15 mouse cellular contexts compared by ENCODE assay signal in the genomic region with DNA sequence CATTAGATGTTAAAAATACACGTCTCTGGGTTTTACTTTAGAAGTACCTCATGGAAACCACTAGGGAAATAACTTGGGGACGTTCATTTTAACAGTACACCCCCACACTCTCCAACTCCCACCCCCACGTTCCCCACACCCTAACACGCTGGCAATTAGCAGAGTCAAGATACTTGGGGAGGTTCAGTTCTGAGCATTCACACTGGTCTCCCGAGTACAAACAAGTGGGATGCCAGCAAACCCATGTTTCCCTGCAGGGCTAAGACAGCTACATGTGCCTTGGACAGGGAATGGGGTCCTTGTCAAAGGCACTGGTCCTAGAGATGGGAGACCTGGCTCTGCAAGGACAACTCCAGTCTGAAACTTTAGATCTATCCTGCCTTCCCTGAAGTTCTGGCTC. TPM values are rescaled to one million over a fixed set of nuclear protein-coding genes. Genes with fewer than 3 reads are reported as not detected.
DNase-seq lines count a peak whose midpoint lies in the region; ATAC-seq lines count a peak whose summit lies in the region.
"Had no signal": no experiment of that assay in that cellular context is flagged by ENCODE, and none has a peak within 500 bp of the region (broad histone marks: within the 10 kb centered on the region; RNA-seq: fewer than 3 reads in every experiment).

No protein-coding gene starts in this region.

- no peaks in the 10 kb centered on the region for H3K9me3 ChIP-seq in forebrain, embryonic 13.5 days (replicated peaks)
- H3K9me3 ChIP-seq in forebrain, embryonic 14.5 days (replicated peaks; ENCODE audit: control insufficient read depth, low read length) = no peaks in the 10 kb centered on the region
- H3K9me3 ChIP-seq in hindbrain, embryonic 15.5 days = no peaks in the 10 kb centered on the region
- no peaks in the 10 kb centered on the region for H3K9me3 ChIP-seq in hindbrain, embryonic 10.5 days
- H3K9me3 ChIP-seq in neural tube, embryonic 14.5 days (ENCODE audit: control insufficient read depth, low read length) = no peaks in the 10 kb centered on the region
- H3K9me3 ChIP-seq: embryonic facial prominence, embryonic 13.5 days; G1E; heart, embryonic 10.5 days; heart, embryonic 15.5 days had no signal

- no peaks in the 10 kb centered on the region for H3K36me3 ChIP-seq in forebrain, embryonic 13.5 days (ENCODE audit: poor library complexity, severe bottlenecking)
- H3K36me3 ChIP-seq in forebrain, embryonic 14.5 days (ENCODE audit: control insufficient read depth, insufficient read depth, low read length) = no peaks in the 10 kb centered on the region
- no peaks in the 10 kb centered on the region for H3K36me3 ChIP-seq in hindbrain, embryonic 15.5 days
- H3K36me3 ChIP-seq in hindbrain, embryonic 10.5 days = no peaks in the 10 kb centered on the region
- H3K36me3 ChIP-seq in neural tube, embryonic 14.5 days (ENCODE audit: control insufficient read depth, insufficient read depth, low read length) = no peaks in the 10 kb centered on the region
- H3K36me3 ChIP-seq: embryonic facial prominence, embryonic 13.5 days; G1E; heart, embryonic 10.5 days; heart, embryonic 15.5 days had no signal

- H3K9ac ChIP-seq in forebrain, embryonic 13.5 days = no peak overlapping the region
- no peak overlapping the region for H3K9ac ChIP-seq in forebrain, embryonic 14.5 days (ENCODE audit: low read length)
- H3K9ac ChIP-seq in hindbrain, embryonic 15.5 days = no peak overlapping the region
- H3K9ac ChIP-seq in neural tube, embryonic 14.5 days (replicated peaks; ENCODE audit: low read depth, low read length) = no peak overlapping the region

- peaks cover 37% of the 10 kb centered on the region for H3K4me1 ChIP-seq in forebrain, embryonic 13.5 days
- peaks cover 25% of the 10 kb centered on the region for H3K4me1 ChIP-seq in forebrain, embryonic 14.5 days (ENCODE audit: control insufficient read depth, insufficient read depth, low read length)
- peaks cover 17% of the 10 kb centered on the region for H3K4me1 ChIP-seq in hindbrain, embryonic 15.5 days (replicated peaks)
- peaks cover 33% of the 10 kb centered on the region for H3K4me1 ChIP-seq in hindbrain, embryonic 10.5 days (replicated peaks)
- peaks cover 13% of the 10 kb centered on the region; the same call in 1 of the 2 replicates for H3K4me1 ChIP-seq in neural tube, embryonic 14.5 days (ENCODE audit: control insufficient read depth, insufficient read depth, low read length)

- H3K27me3 ChIP-seq in forebrain, embryonic 13.5 days = no peaks in the 10 kb centered on the region
- no peaks in the 10 kb centered on the region for H3K27me3 ChIP-seq in forebrain, embryonic 14.5 days (replicated peaks; ENCODE audit: control insufficient read depth, insufficient read depth, low read length)
- no peaks in the 10 kb centered on the region; the same call in 1 of the 2 replicates for H3K27me3 ChIP-seq in hindbrain, embryonic 15.5 days
- peaks cover 12% of the 10 kb centered on the region; the same call in 1 of the 2 replicates for H3K27me3 ChIP-seq in hindbrain, embryonic 10.5 days (ENCODE audit: insufficient read depth, poor library complexity, severe bottlenecking)
- H3K27me3 ChIP-seq in neural tube, embryonic 14.5 days (ENCODE audit: control insufficient read depth, insufficient read depth, low read length) = no peaks in the 10 kb centered on the region
- H3K27me3 ChIP-seq: embryonic facial prominence, embryonic 13.5 days; heart, embryonic 15.5 days had no signal

- H3K27ac ChIP-seq in forebrain, embryonic 13.5 days = peak overlapping the region; percentile 19; the same call in 1 of the 2 replicates
- no peak overlapping the region for H3K27ac ChIP-seq in forebrain, embryonic 14.5 days (ENCODE audit: low read depth, low read length)
- no peak overlapping the region for H3K27ac ChIP-seq in hindbrain, embryonic 15.5 days (replicated peaks)
- no peak overlapping the region for H3K27ac ChIP-seq in hindbrain, embryonic 10.5 days
- H3K27ac ChIP-seq in neural tube, embryonic 14.5 days (ENCODE audit: low read depth, low read length) = no peak overlapping the region

- 47% methylated on average over 5 of the region's 5 CpGs for WGBS in forebrain, embryonic 13.5 days
- 36% methylated on average over 5 of the region's 5 CpGs for WGBS in forebrain, embryonic 14.5 days
- 51% methylated on average over 5 of the region's 5 CpGs for WGBS in hindbrain, embryonic 15.5 days
- 49% methylated on average over 5 of the region's 5 CpGs for WGBS in hindbrain, embryonic 10.5 days
- WGBS in neural tube, embryonic 14.5 days = 50% methylated on average over 5 of the region's 5 CpGs

- no peak overlapping the region for H3K4me2 ChIP-seq in forebrain, embryonic 13.5 days
- H3K4me2 ChIP-seq in forebrain, embryonic 14.5 days (ENCODE audit: low read length) = no peak overlapping the region
- no peak overlapping the region for H3K4me2 ChIP-seq in hindbrain, embryonic 15.5 days
- H3K4me2 ChIP-seq in neural tube, embryonic 14.5 days (ENCODE audit: low read depth, low read length) = no peak overlapping the region

- ATAC-seq in forebrain, embryonic 13.5 days = no peak
- no peak for ATAC-seq in forebrain, embryonic 14.5 days
- 0 out of 2 replicates have a peak, but pooled peaks have one; percentile 6 for ATAC-seq in hindbrain, embryonic 15.5 days (ENCODE audit: low FRiP score, low read depth)
- peak; percentile 21; the same call in 1 of the 2 replicates for ATAC-seq in neural tube, embryonic 14.5 days (ENCODE audit: low read depth)

- no peak overlapping the region for H3K4me3 ChIP-seq in forebrain, embryonic 13.5 days
- H3K4me3 ChIP-seq in forebrain, embryonic 14.5 days (ENCODE audit: low read depth, low read length) = no peak overlapping the region
- no peak overlapping the region for H3K4me3 ChIP-seq in hindbrain, embryonic 15.5 days
- H3K4me3 ChIP-seq in hindbrain, embryonic 10.5 days = no peak overlapping the region
- no peak overlapping the region for H3K4me3 ChIP-seq in neural tube, embryonic 14.5 days (ENCODE audit: low read depth, low read length)

- DNase-seq in forebrain, embryonic 14.5 days (ENCODE audit: low spot score) = no peak
- no peak for DNase-seq in hindbrain, embryonic 10.5 days (ENCODE audit: low spot score)
- no peak for DNase-seq in neural tube, embryonic 10.5 days (ENCODE audit: extremely low spot score, low spot score)
- peak; percentile 3 for DNase-seq in induced T-regulatory cell, adult 2 months (ENCODE audit: low read depth)
- DNase-seq in kidney, postnatal 36 days = no peak

RNA-seq across cellular contexts. Expression of gene Drd3, which starts 48.6 kb away (rescaled TPM):
- polyA plus RNA-seq in forebrain, embryonic 13.5 days (2015; fragmentation: Nextera tagmentation; extraction: Ambion mirVana) = 0.11 and 0.15 TPM in 2 replicates
- polyA plus RNA-seq in forebrain, embryonic 14.5 days (2014; fragmentation: Nextera tagmentation; extraction: Ambion mirVana) = 0.12 and 0.13 TPM in 2 replicates
- polyA plus RNA-seq in hindbrain, embryonic 15.5 days (2015; fragmentation: Nextera tagmentation; extraction: Ambion mirVana) = not detected in 2 replicates
- polyA plus RNA-seq in hindbrain, embryonic 10.5 days (2016; fragmentation: Nextera tagmentation; extraction: Ambion mirVana) = not detected in 2 replicates
- not detected in 2 replicates for polyA plus RNA-seq in neural tube, embryonic 14.5 days (2014; fragmentation: Nextera tagmentation; extraction: Ambion mirVana)
- polyA plus RNA-seq: embryonic facial prominence, embryonic 13.5 days; G1E; heart, embryonic 10.5 days; heart, embryonic 15.5 days; hindbrain, embryonic 16.5 days; intestine, postnatal 0 days; kidney, embryonic 16.5 days had no signal

Comparison
In these comparisons a context has a peak if more than half of its experiments do, and no peak if none do; other contexts are left out.
1. ATAC-seq: peak in hindbrain, embryonic 15.5 days (single experiment) and neural tube, embryonic 14.5 days (single experiment); none in forebrain, embryonic 13.5 days (single experiment) and forebrain, embryonic 14.5 days (single experiment).